Comparison of ENCODE assay signal across 24 mouse cellular contexts in the genomic region with DNA sequence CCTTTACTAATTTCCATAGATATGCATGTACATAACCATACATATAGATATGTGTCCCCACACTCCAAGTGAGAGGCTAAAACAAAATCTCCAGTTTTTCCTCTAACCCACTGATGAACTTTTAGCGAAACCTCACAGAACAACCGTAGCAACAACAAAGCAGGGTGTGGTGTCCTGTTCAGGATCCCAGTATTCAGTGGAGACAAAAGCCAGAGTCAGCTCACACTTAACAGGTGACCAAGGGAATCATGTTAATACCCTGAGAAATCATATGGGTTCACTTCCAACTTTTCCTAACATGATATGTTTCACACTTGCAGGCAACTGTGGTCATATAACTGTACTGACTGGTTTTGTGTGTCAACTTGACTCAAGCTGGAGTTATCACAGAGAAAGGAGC.
"Had no signal": no experiment of that assay in that cellular context is flagged by ENCODE, and none has a peak within 500 bp of the region (broad histone marks: within the 10 kb centered on the region; RNA-seq: fewer than 3 reads in every experiment).

No protein-coding gene starts in this region.

- DNase-seq: gastrocnemius, postnatal 10 days; gastrocnemius, postnatal 25 days; heart, adult 18-20 months; heart, postnatal 14 days; heart, postnatal 36 days; kidney, adult 11 months; kidney, adult 8-10 months; kidney, postnatal 10 days; kidney, postnatal 25 days; kidney, postnatal 4 days; liver; liver, embryonic 13.5 days had no signal

- H3K27ac ChIP-seq: heart, embryonic 13.5 days; heart, embryonic 15.5 days; hindbrain, embryonic 13.5 days; hindbrain, embryonic 15.5 days; hindbrain, postnatal 0 days; layer of hippocampus, adult 2 months; left cerebral cortex, adult 2 months; limb, embryonic 10.5 days; limb, embryonic 12.5 days; liver, embryonic 13.5 days; liver, embryonic 15.5 days had no signal

- H3K36me3 ChIP-seq: heart, embryonic 13.5 days; heart, embryonic 15.5 days; hindbrain, embryonic 13.5 days; hindbrain, embryonic 15.5 days; limb, embryonic 10.5 days; limb, embryonic 12.5 days; liver, embryonic 13.5 days; liver, embryonic 15.5 days had no signal

- H3K9me3 ChIP-seq: heart, embryonic 13.5 days; heart, embryonic 15.5 days; hindbrain, embryonic 13.5 days; hindbrain, embryonic 15.5 days; limb, embryonic 10.5 days; limb, embryonic 12.5 days; liver, embryonic 13.5 days; liver, embryonic 15.5 days had no signal

- ATAC-seq: hindbrain, postnatal 0 days; intestine, embryonic 16.5 days had no signal

- H3K27me3 ChIP-seq: heart, embryonic 13.5 days; heart, embryonic 15.5 days; hindbrain, embryonic 13.5 days; hindbrain, embryonic 15.5 days; limb, embryonic 12.5 days; liver, embryonic 13.5 days; liver, embryonic 15.5 days had no signal

- H3K4me2 ChIP-seq: heart, embryonic 13.5 days; heart, embryonic 15.5 days; hindbrain, embryonic 13.5 days; hindbrain, embryonic 15.5 days; limb, embryonic 12.5 days; liver, embryonic 11.5 days; liver, embryonic 13.5 days; liver, embryonic 15.5 days had no signal

- H3K4me1 ChIP-seq: heart, embryonic 15.5 days; hindbrain, embryonic 13.5 days; hindbrain, embryonic 15.5 days; limb, embryonic 12.5 days had no signal

- H3K4me3 ChIP-seq: heart, embryonic 13.5 days; heart, embryonic 15.5 days; hindbrain, embryonic 13.5 days; hindbrain, embryonic 15.5 days; layer of hippocampus, adult 2 months; left cerebral cortex, adult 2 months; limb, embryonic 10.5 days; limb, embryonic 12.5 days; liver, embryonic 13.5 days; liver, embryonic 15.5 days had no signal

- H3K9ac ChIP-seq: heart, embryonic 13.5 days; heart, embryonic 15.5 days; hindbrain, embryonic 13.5 days; hindbrain, embryonic 15.5 days; limb, embryonic 12.5 days; liver, embryonic 13.5 days; liver, embryonic 15.5 days had no signal
